Mouse (Mus musculus): ENCODE measurements around the gene Tescl.

GRCm38 (mm10) chr7:24363228-24363627 is 29.5 kb upstream of the Tescl start:
- TF ChIP-seq CTCF (IDR thresholded peaks at IDR 0.05; ENCODE audit: low read depth) (peak; percentile 75), EP300 (IDR thresholded peaks at IDR 0.05; ENCODE audit: low read depth) (no peak)
